Mouse (Mus musculus) E14TG2a.4 (cell line): Measurements from ENCODE around the gene March6.

Source experiments
- CTCF ChIP-seq: conservative IDR thresholded peaks from 2 replicates; pipeline ENCODE4 v1.5.1; 2014; ENCODE audit warnings: low read length
- NANOG ChIP-seq: IDR thresholded peaks from 2 replicates; pipeline ENCODE4 v1.6.1; 2014; ENCODE audit warnings: borderline replicate concordance, low read length, mixed read lengths

DNA sequence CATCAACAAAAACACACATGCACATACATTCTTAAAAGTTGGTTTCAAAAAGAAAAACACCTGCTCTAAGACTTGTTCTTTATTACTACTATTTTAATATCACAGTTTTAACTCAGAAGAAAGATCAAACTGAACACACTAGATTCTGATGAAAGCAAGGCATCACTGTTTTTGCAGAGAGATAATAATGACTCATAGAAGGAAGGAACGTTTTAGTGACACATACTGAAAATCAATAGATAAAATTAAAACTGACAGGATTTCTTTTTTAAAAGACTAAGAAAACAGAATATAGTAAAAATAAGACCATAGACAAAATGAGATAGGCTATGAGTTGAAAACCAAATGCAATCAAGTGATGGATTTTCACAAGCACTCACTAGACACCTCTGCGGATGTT is 25.8 kb downstream of the March6 start:
- TF ChIP-seq CTCF, result no peak
- TF ChIP-seq NANOG, result no peak
